Mouse (Mus musculus) liver, embryonic 11.5 days (tissue): ENCODE results near the gene Raver1. TPM values are rescaled to one million over a fixed set of nuclear protein-coding genes. Genes with fewer than 3 reads are reported as not detected.

ENCODE experiments used
- ATAC-seq: fragments of 200-750 bp; cut with Nextera tagmentation; replicated peaks from 2 replicates; pipeline ENCODE4 v1.8.0; 2017; ENCODE audit warnings: moderate number of reproducible peaks, mild to moderate bottlenecking, moderate TSS enrichment, moderate library complexity; ENCODE audit not compliant: low FRiP score
- DNase-seq: peaks from one replicate; pipeline ENCODE4 v3.0.0-alpha.2; 2017; ENCODE audit warnings: low spot score
- H3K27ac ChIP-seq: fragments of 300-500 bp; sonication (generic); 2 replicates; pipeline ENCODE4 v1.5.1; 2014; ENCODE audit warnings: mild to moderate bottlenecking, low read depth, low read length, control low read depth
- H3K27me3 ChIP-seq: fragments of 300-500 bp; sonication (generic); replicated peaks from 2 replicates; pipeline ENCODE4 v1.6.1; 2014; ENCODE audit warnings: low read length, mixed read lengths; ENCODE audit not compliant: control insufficient read depth, insufficient read depth
- H3K36me3 ChIP-seq: fragments of 300-500 bp; sonication (generic); 2 replicates; pipeline ENCODE4 v1.6.1; 2014; ENCODE audit warnings: mild to moderate bottlenecking, low read length, moderate library complexity, mixed read lengths; ENCODE audit not compliant: control insufficient read depth, insufficient read depth
- H3K4me1 ChIP-seq: fragments of 300-500 bp; sonication (generic); replicated peaks from 2 replicates; pipeline ENCODE4 v1.6.1; 2014; ENCODE audit warnings: low read length, mixed read lengths; ENCODE audit not compliant: control insufficient read depth, insufficient read depth
- H3K4me2 ChIP-seq: fragments of 300-500 bp; sonication (generic); 2 replicates; pipeline ENCODE4 v1.6.1; 2014; ENCODE audit warnings: mild to moderate bottlenecking, control low read depth, moderate library complexity
- H3K4me3 ChIP-seq: fragments of 300-500 bp; sonication (generic); 2 replicates; pipeline ENCODE4 v1.5.1; 2014; ENCODE audit warnings: low read depth, low read length, control low read depth
- H3K9ac ChIP-seq: fragments of 300-500 bp; sonication (generic); 2 replicates; pipeline ENCODE4 v1.6.1; 2014; ENCODE audit warnings: low read depth, low read length, control low read depth
- H3K9me3 ChIP-seq: fragments of 300-500 bp; sonication (generic); 2 replicates; pipeline ENCODE4 v1.6.1; 2016; ENCODE audit warnings: low read length, inconsistent platforms, mixed read lengths; ENCODE audit not compliant: control insufficient read depth
- WGBS: fragments of 180-500 bp; shearing (Covaris S2); extraction: QIAGEN DNeasy Blood & Tissue Kit; methylation state at CpG from one replicate; pipeline ENCODE4 v1.1.7; 2014; 5-methylcytosine and 5-hydroxymethylcytosine counted together
- polyA plus RNA-seq: library from polyadenylated mRNA; unstranded; fragments of >200 nt; fragmentation: Nextera tagmentation; extraction: Ambion mirVana; gene quantifications from 2 replicates; pipeline ENCODE4 v1.2.1, GENCODE M21; 2014

The Raver1 gene
- polyA plus RNA-seq, 1 experiment from 2014 or later, result 89.8 TPM

- H3K4me2 ChIP-seq, result no peak overlapping the region
- peaks cover 29% of the 10 kb centered on the region for H3K27me3 ChIP-seq
- H3K9ac ChIP-seq, result no peak overlapping the region
- H3K27ac ChIP-seq, result no peak overlapping the region
- peaks cover 29% of the 10 kb centered on the region for H3K4me1 ChIP-seq
- DNase-seq (no peak), ATAC-seq (no peak)
- peaks cover 3% of the 10 kb centered on the region; the same call in 1 of the 2 replicates for H3K9me3 ChIP-seq
- H3K4me3 ChIP-seq, result no peak overlapping the region
- H3K36me3 ChIP-seq, result no peaks in the 10 kb centered on the region
- 46% methylated on average over 4 of the region's 4 CpGs for WGBS
Observed at GRCm38 (mm10) chr9:21041308-21041707, 50.5 kb downstream of the Raver1 start.

GRCm38 (mm10) chr9:21039779-21040178 lies 52.0 kb downstream of the Raver1 start:
- Histone ChIP-seq H3K27me3 (peaks cover 44% of the 10 kb centered on the region), H3K9ac (no peak overlapping the region), H3K4me2 (0 out of 2 replicates have a peak overlapping the region, but pooled peaks have one; percentile 5), H3K4me1 (peaks cover 31% of the 10 kb centered on the region), H3K36me3 (no peaks in the 10 kb centered on the region), H3K27ac (no peak overlapping the region), H3K4me3 (no peak overlapping the region), H3K9me3 (peaks cover 3% of the 10 kb centered on the region; the same call in 1 of the 2 replicates)
- WGBS, result 57% methylated on average over 3 of the region's 3 CpGs
- DNase-seq (no peak), ATAC-seq (peak; percentile 78)

- peaks cover 66% of the 10 kb centered on the region for H3K27me3 ChIP-seq
- H3K9ac ChIP-seq, result no peak overlapping the region
- H3K4me3 ChIP-seq, result peak overlapping the region; percentile 26
- H3K36me3 ChIP-seq, result no peaks in the 10 kb centered on the region
- H3K4me1 ChIP-seq, result peaks cover 39% of the 10 kb centered on the region
- DNase-seq (no peak), ATAC-seq (no peak)
- no peak overlapping the region for H3K27ac ChIP-seq
- 6% methylated on average over 31 of the region's 31 CpGs for WGBS
- peaks cover 3% of the 10 kb centered on the region; the same call in 1 of the 2 replicates for H3K9me3 ChIP-seq
- H3K4me2 ChIP-seq, result peak overlapping the region; percentile 59
Observed at GRCm38 (mm10) chr9:21037481-21037891, 54.3 kb downstream of the Raver1 start.

GRCm38 (mm10) chr9:21036666-21037065 lies 55.1 kb downstream of the Raver1 start:
- WGBS, result 4% methylated on average over 22 of the region's 22 CpGs
- Histone ChIP-seq H3K4me3 (0 out of 2 replicates have a peak overlapping the region, but pooled peaks have one; percentile 1), H3K9ac (no peak overlapping the region), H3K4me2 (no peak overlapping the region; the same call in 1 of the 2 replicates), H3K36me3 (no peaks in the 10 kb centered on the region), H3K27ac (no peak overlapping the region), H3K4me1 (peaks cover 47% of the 10 kb centered on the region), H3K27me3 (peaks cover 74% of the 10 kb centered on the region), H3K9me3 (peaks cover 3% of the 10 kb centered on the region; the same call in 1 of the 2 replicates)
- ATAC-seq (no peak), DNase-seq (no peak)

GRCm38 (mm10) chr9:21036161-21036560 lies 55.6 kb downstream of the Raver1 start:
- WGBS, result 13% methylated on average over 20 of the region's 20 CpGs
- H3K4me1 ChIP-seq, result peaks cover 50% of the 10 kb centered on the region
- no peak overlapping the region for H3K27ac ChIP-seq
- H3K4me2 ChIP-seq, result no peak overlapping the region
- DNase-seq (no peak), ATAC-seq (no peak)
- H3K9ac ChIP-seq, result no peak overlapping the region
- peaks cover 3% of the 10 kb centered on the region; the same call in 1 of the 2 replicates for H3K9me3 ChIP-seq
- H3K4me3 ChIP-seq, result 0 out of 2 replicates have a peak overlapping the region, but pooled peaks have one; percentile 1
- H3K36me3 ChIP-seq, result no peaks in the 10 kb centered on the region
- H3K27me3 ChIP-seq, result peaks cover 76% of the 10 kb centered on the region

- Histone ChIP-seq H3K9me3 (peaks cover 3% of the 10 kb centered on the region; the same call in 1 of the 2 replicates), H3K4me2 (no peak overlapping the region), H3K4me3 (no peak overlapping the region; the same call in 1 of the 2 replicates), H3K4me1 (peaks cover 47% of the 10 kb centered on the region), H3K9ac (no peak overlapping the region), H3K27me3 (peaks cover 76% of the 10 kb centered on the region), H3K27ac (no peak overlapping the region), H3K36me3 (no peaks in the 10 kb centered on the region)
- no peak for ATAC-seq
- 34% methylated on average over 9 of the region's 9 CpGs for WGBS
- DNase-seq, result no peak
Observed at GRCm38 (mm10) chr9:21035586-21035985, 56.2 kb downstream of the Raver1 start.

- ATAC-seq (no peak), DNase-seq (peak; percentile 57)
- H3K9me3 ChIP-seq, result peaks cover 3% of the 10 kb centered on the region; the same call in 1 of the 2 replicates
- no peak overlapping the region for H3K27ac ChIP-seq
- H3K36me3 ChIP-seq, result no peaks in the 10 kb centered on the region
- H3K4me3 ChIP-seq, result no peak overlapping the region
- peaks cover 42% of the 10 kb centered on the region for H3K4me1 ChIP-seq
- WGBS, result 7% methylated on average over 17 of the region's 17 CpGs
- peak overlapping the region; percentile 7 for H3K4me2 ChIP-seq
- H3K9ac ChIP-seq, result no peak overlapping the region
- peaks cover 76% of the 10 kb centered on the region for H3K27me3 ChIP-seq
Observed at GRCm38 (mm10) chr9:21034481-21035085, 57.2 kb downstream of the Raver1 start.

GRCm38 (mm10) chr9:21033136-21033535 lies 58.7 kb downstream of the Raver1 start:
- peak overlapping the region; percentile 42 for H3K9ac ChIP-seq
- ATAC-seq (peak; percentile 56), DNase-seq (peak; percentile 86)
- WGBS, result under 1% methylated on average over 34 of the region's 34 CpGs
- peak overlapping the region; percentile 100 for H3K4me2 ChIP-seq
- H3K9me3 ChIP-seq, result no peaks in the 10 kb centered on the region
- H3K4me1 ChIP-seq, result peaks cover 48% of the 10 kb centered on the region
- no peak overlapping the region for H3K27ac ChIP-seq
- peaks cover 65% of the 10 kb centered on the region for H3K27me3 ChIP-seq
- H3K36me3 ChIP-seq, result no peaks in the 10 kb centered on the region
- peak overlapping the region; percentile 65 for H3K4me3 ChIP-seq

- H3K9me3 ChIP-seq, result no peaks in the 10 kb centered on the region
- DNase-seq (no peak), ATAC-seq (no peak)
- H3K27me3 ChIP-seq, result peaks cover 59% of the 10 kb centered on the region
- H3K36me3 ChIP-seq, result no peaks in the 10 kb centered on the region
- no peak overlapping the region for H3K27ac ChIP-seq
- H3K4me2 ChIP-seq, result peak overlapping the region; percentile 100
- peak overlapping the region; percentile 65 for H3K4me3 ChIP-seq
- 4% methylated on average over 7 of the region's 7 CpGs for WGBS
- H3K4me1 ChIP-seq, result peaks cover 48% of the 10 kb centered on the region
- peak overlapping the region; percentile 48; the same call in 1 of the 2 replicates for H3K9ac ChIP-seq
Observed at GRCm38 (mm10) chr9:21032491-21032890, 59.3 kb downstream of the Raver1 start.
